Comparison of ENCODE assay signal across 22 mouse cellular contexts in the genomic region with DNA sequence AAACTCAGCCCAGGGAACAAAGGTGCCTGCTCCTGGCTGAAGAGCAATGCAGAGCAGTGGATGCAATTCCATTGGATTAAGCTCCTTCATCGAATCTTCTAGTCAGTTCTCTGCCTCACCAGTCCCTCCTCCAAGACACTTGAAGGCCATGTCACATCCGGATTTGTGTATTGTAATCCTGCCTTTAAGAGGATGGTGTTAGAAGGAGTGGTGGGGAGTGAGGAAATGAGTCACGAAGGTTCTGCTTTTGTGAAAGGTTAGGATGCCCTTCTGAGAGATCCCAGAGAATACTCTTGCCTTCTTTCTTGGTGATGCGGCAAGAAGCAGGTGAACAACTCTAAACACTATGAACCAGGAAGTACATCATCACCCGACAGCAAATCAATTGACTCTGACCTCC.
"Had no signal": no experiment of that assay in that cellular context is flagged by ENCODE, and none has a peak within 500 bp of the region (broad histone marks: within the 10 kb centered on the region; RNA-seq: fewer than 3 reads in every experiment).

No protein-coding gene starts in this region.

- H3K27ac ChIP-seq: liver, embryonic 13.5 days; liver, embryonic 15.5 days; lung, embryonic 15.5 days; macrophage; midbrain, embryonic 13.5 days; neural tube, embryonic 13.5 days; neural tube, embryonic 15.5 days; stomach, embryonic 15.5 days; stomach, postnatal 0 days had no signal

- H3K4me1 ChIP-seq: liver, embryonic 13.5 days; liver, embryonic 15.5 days; lung, embryonic 15.5 days; megakaryocyte, embryonic 14.5 days; stomach, embryonic 15.5 days had no signal

- H3K9ac ChIP-seq: liver, embryonic 13.5 days; liver, embryonic 15.5 days; lung, embryonic 15.5 days; midbrain, embryonic 13.5 days; midbrain, embryonic 15.5 days; neural tube, embryonic 13.5 days; neural tube, embryonic 15.5 days; stomach, embryonic 15.5 days had no signal

- ATAC-seq: lung, postnatal 0 days; midbrain, embryonic 13.5 days; midbrain, embryonic 15.5 days had no signal

- DNase-seq: liver, embryonic 13.5 days; lung, adult 2 months; lung, postnatal 14 days; lung, postnatal 36 days; retina, postnatal 1 day; right cerebral cortex, adult 18-20 months; right cerebral cortex, postnatal 25 days; thymus, adult 2 months; thymus, postnatal 36 days had no signal

- H3K27me3 ChIP-seq: liver, embryonic 13.5 days; liver, embryonic 15.5 days; lung, embryonic 15.5 days; megakaryocyte, embryonic 14.5 days; neural tube, embryonic 15.5 days; stomach, embryonic 15.5 days had no signal

- H3K9me3 ChIP-seq: liver, embryonic 13.5 days; liver, embryonic 15.5 days; lung, embryonic 15.5 days; midbrain, embryonic 13.5 days; midbrain, embryonic 15.5 days; neural tube, embryonic 13.5 days; neural tube, embryonic 15.5 days; stomach, embryonic 15.5 days had no signal

- H3K4me3 ChIP-seq: liver, embryonic 13.5 days; liver, embryonic 15.5 days; lung, embryonic 15.5 days; megakaryocyte, embryonic 14.5 days; midbrain, embryonic 13.5 days; midbrain, embryonic 15.5 days; myocyte; neural tube, embryonic 13.5 days; neural tube, embryonic 15.5 days; stomach, embryonic 15.5 days had no signal

- H3K4me2 ChIP-seq: liver, embryonic 13.5 days; liver, embryonic 15.5 days; lung, embryonic 15.5 days; midbrain, embryonic 11.5 days; midbrain, embryonic 13.5 days; midbrain, embryonic 15.5 days; neural tube, embryonic 13.5 days; neural tube, embryonic 15.5 days; stomach, embryonic 15.5 days had no signal

- H3K36me3 ChIP-seq: liver, embryonic 13.5 days; liver, embryonic 15.5 days; lung, embryonic 15.5 days; midbrain, embryonic 13.5 days; midbrain, embryonic 15.5 days; neural tube, embryonic 13.5 days; neural tube, embryonic 15.5 days; stomach, embryonic 15.5 days had no signal
